8 mouse cellular contexts compared by ENCODE assay signal in the genomic region with DNA sequence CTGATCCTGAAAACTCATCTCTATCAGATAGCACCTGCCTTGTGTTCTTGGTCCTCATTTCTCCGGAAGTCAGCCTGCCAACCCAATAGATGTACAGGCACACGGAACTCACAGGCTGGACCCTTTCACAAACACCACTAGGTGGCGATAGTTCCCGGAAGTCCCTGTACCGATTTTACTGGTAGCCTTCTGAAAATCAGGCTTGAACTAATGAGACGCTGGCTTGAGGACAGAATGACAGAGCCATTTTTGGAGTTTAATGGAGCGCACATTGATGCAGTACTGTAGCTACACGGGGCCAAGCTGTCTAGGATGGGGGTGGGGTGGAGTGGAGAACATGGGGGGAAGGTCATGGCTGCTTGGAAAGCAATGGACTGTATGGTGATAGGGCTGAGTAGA. TPM values are rescaled to one million over a fixed set of nuclear protein-coding genes. Genes with fewer than 3 reads are reported as not detected.
DNase-seq lines count a peak whose midpoint lies in the region; ATAC-seq and TF ChIP-seq lines count a peak whose summit lies in the region.

No protein-coding gene starts in this region.

- intact Hi-C loops in heart, postnatal 36 days (cut with DNase I): no loop called here

- no peak for DNase-seq in heart, postnatal 36 days
- no peak for DNase-seq in G1E (ENCODE audit: low spot score)
- peak; percentile 83 for DNase-seq in embryonic facial prominence, embryonic 14.5 days (ENCODE audit: low spot score)
- peak; percentile 81 for DNase-seq in induced T-regulatory cell, adult 2 months (ENCODE audit: low read depth)
- DNase-seq in lung, postnatal 14 days: peak; percentile 50
- no peak for DNase-seq in adrenal gland, adult 18-20 months (ENCODE audit: low spot score in 2 of 2)

- peak; percentile 25 for TF ChIP-seq CTCF in G1E (IDR thresholded peaks at IDR 0.05; ENCODE audit: low read depth, low read length)

- no peak for ATAC-seq in heart, embryonic 13.5 days (ENCODE audit: extremely low read depth, insufficient number of reproducible peaks, low FRiP score, low TSS enrichment)
- no peak for ATAC-seq in G1E (ENCODE audit: extremely low read depth, insufficient number of reproducible peaks, low FRiP score, poor library complexity, severe bottlenecking)
- ATAC-seq in embryonic facial prominence, embryonic 14.5 days (ENCODE audit: low read depth): peak; percentile 38; the same call in 1 of the 2 replicates
- peak; percentile 30; the same call in 1 of the 2 replicates for ATAC-seq in stomach, embryonic 14.5 days (ENCODE audit: insufficient number of reproducible peaks, insufficient read depth, low FRiP score, low read depth)

- peak overlapping the region; percentile 53 for H3K4me3 ChIP-seq in heart, embryonic 13.5 days
- no peak overlapping the region for H3K4me3 ChIP-seq in G1E (ENCODE audit: low read depth, low read length)
- H3K4me3 ChIP-seq in embryonic facial prominence, embryonic 14.5 days (ENCODE audit: low read depth, low read length): peak overlapping the region; percentile 35
- peak overlapping the region; percentile 31 for H3K4me3 ChIP-seq in stomach, embryonic 14.5 days (ENCODE audit: low read depth, low read length)

- H3K9ac ChIP-seq in heart, embryonic 13.5 days: peak overlapping the region; percentile 73; the same call in 1 of the 2 replicates
- H3K9ac ChIP-seq in embryonic facial prominence, embryonic 14.5 days (ENCODE audit: low read depth, low read length): no peak overlapping the region
- no peak overlapping the region for H3K9ac ChIP-seq in stomach, embryonic 14.5 days (replicated peaks; ENCODE audit: low read depth, low read length)

- peak overlapping the region; percentile 86 for H3K4me2 ChIP-seq in heart, embryonic 13.5 days
- H3K4me2 ChIP-seq in embryonic facial prominence, embryonic 14.5 days (ENCODE audit: low read depth, low read length): peak overlapping the region; percentile 59
- H3K4me2 ChIP-seq in stomach, embryonic 14.5 days (replicated peaks; ENCODE audit: low read depth, low read length): peak overlapping the region; percentile 53

- no peaks in the 10 kb centered on the region for H3K9me3 ChIP-seq in heart, embryonic 13.5 days
- no peaks in the 10 kb centered on the region for H3K9me3 ChIP-seq in G1E (replicated peaks)
- H3K9me3 ChIP-seq in embryonic facial prominence, embryonic 14.5 days (ENCODE audit: control insufficient read depth, low read length): no peaks in the 10 kb centered on the region
- H3K9me3 ChIP-seq in stomach, embryonic 14.5 days (ENCODE audit: control insufficient read depth, low read depth, low read length): no peaks in the 10 kb centered on the region

- WGBS in heart, embryonic 13.5 days: 4% methylated on average over 8 of the region's 8 CpGs
- WGBS in embryonic facial prominence, embryonic 14.5 days: 5% methylated on average over 8 of the region's 8 CpGs
- 8% methylated on average over 8 of the region's 8 CpGs for WGBS in stomach, embryonic 14.5 days

- peaks cover 12% of the 10 kb centered on the region for H3K4me1 ChIP-seq in heart, embryonic 13.5 days
- peaks cover 6% of the 10 kb centered on the region; the same call in 1 of the 2 replicates for H3K4me1 ChIP-seq in G1E (ENCODE audit: insufficient read depth, low read depth, low read length)
- peaks cover 7% of the 10 kb centered on the region; the same call in 1 of the 2 replicates for H3K4me1 ChIP-seq in embryonic facial prominence, embryonic 14.5 days (ENCODE audit: control insufficient read depth, insufficient read depth, low read length)
- peaks cover 12% of the 10 kb centered on the region; the same call in 1 of the 2 replicates for H3K4me1 ChIP-seq in stomach, embryonic 14.5 days (ENCODE audit: control insufficient read depth, insufficient read depth, low read length)

- H3K36me3 ChIP-seq in heart, embryonic 13.5 days: no peaks in the 10 kb centered on the region
- no peaks in the 10 kb centered on the region for H3K36me3 ChIP-seq in G1E (replicated peaks)
- H3K36me3 ChIP-seq in embryonic facial prominence, embryonic 14.5 days (ENCODE audit: control insufficient read depth, insufficient read depth, low read length): no peaks in the 10 kb centered on the region
- H3K36me3 ChIP-seq in stomach, embryonic 14.5 days (ENCODE audit: control insufficient read depth, insufficient read depth, low read length): no peaks in the 10 kb centered on the region

- H3K27me3 ChIP-seq in heart, embryonic 13.5 days (replicated peaks): no peaks in the 10 kb centered on the region
- H3K27me3 ChIP-seq in G1E (ENCODE audit: insufficient read depth, low read length): peaks cover 12% of the 10 kb centered on the region
- no peaks in the 10 kb centered on the region for H3K27me3 ChIP-seq in embryonic facial prominence, embryonic 14.5 days (replicated peaks; ENCODE audit: control insufficient read depth, insufficient read depth, low read length)
- H3K27me3 ChIP-seq in stomach, embryonic 14.5 days (ENCODE audit: control insufficient read depth, insufficient read depth, low read length): no peaks in the 10 kb centered on the region

- H3K27ac ChIP-seq in heart, embryonic 13.5 days (replicated peaks): no peak overlapping the region
- H3K27ac ChIP-seq in embryonic facial prominence, embryonic 14.5 days (replicated peaks; ENCODE audit: low read depth, low read length): no peak overlapping the region
- H3K27ac ChIP-seq in stomach, embryonic 14.5 days (ENCODE audit: low read length): no peak overlapping the region

RNA-seq across cellular contexts. Expression of gene Chrna1, which starts 18.5 kb away (rescaled TPM):
- 0.15 and 0.37 TPM in 2 replicates for polyA plus RNA-seq in heart, embryonic 13.5 days (2015; fragmentation: Nextera tagmentation; extraction: Ambion mirVana)
- total RNA-seq in heart, postnatal 36 days (2021): not detected
- total RNA-seq in G1E (2014; fragmentation: Nextera tagmentation) (not detected in 2 replicates), G1E (2017) (0.11 and 0.12 TPM in 2 replicates)
- polyA plus RNA-seq in G1E (2012): not detected in 2 replicates
- polyA plus RNA-seq in embryonic facial prominence, embryonic 14.5 days (2014; fragmentation: Nextera tagmentation; extraction: Ambion mirVana): 25.9 and 26.2 TPM in 2 replicates
- 0.07 and 0.11 TPM in 2 replicates for polyA plus RNA-seq in stomach, embryonic 14.5 days (2014; fragmentation: Nextera tagmentation; extraction: Ambion mirVana)
- not detected for total RNA-seq in adrenal gland, adult 18-20 months (2021)

RNA-seq across cellular contexts. Expression of gene Wipf1, which starts 32.1 kb away (rescaled TPM):
- 4.0 and 5.0 TPM in 2 replicates for polyA plus RNA-seq in heart, embryonic 13.5 days (2015; fragmentation: Nextera tagmentation; extraction: Ambion mirVana)
- 10 to 100 TPM; 15.4 to 15.5 TPM for total RNA-seq in heart, postnatal 36 days (2021)
- 2.2 and 50.6 TPM in 2 replicates for total RNA-seq in G1E (2014; fragmentation: Nextera tagmentation)
- total RNA-seq in G1E (2017): 0.70 and 0.98 TPM in 2 replicates
- 7.1 and 9.1 TPM in 2 replicates for polyA plus RNA-seq in G1E (2012)
- polyA plus RNA-seq in embryonic facial prominence, embryonic 14.5 days (2014; fragmentation: Nextera tagmentation; extraction: Ambion mirVana): 21.5 and 23.5 TPM in 2 replicates
- 11.5 and 12.0 TPM in 2 replicates for polyA plus RNA-seq in stomach, embryonic 14.5 days (2014; fragmentation: Nextera tagmentation; extraction: Ambion mirVana)
- 10 to 100 TPM; 14.6 to 16.3 TPM for total RNA-seq in adrenal gland, adult 18-20 months (2021)

Comparison
In these comparisons a context has a peak if more than half of its experiments do, and no peak if none do; other contexts are left out.
1. ATAC-seq: peak in embryonic facial prominence, embryonic 14.5 days (single experiment) and stomach, embryonic 14.5 days (single experiment); none in heart, embryonic 13.5 days (single experiment) and G1E (single experiment).
2. DNase-seq: peak in embryonic facial prominence, embryonic 14.5 days (single experiment), induced T-regulatory cell, adult 2 months (single experiment) and lung, postnatal 14 days (single experiment); none in heart, postnatal 36 days (0 of 2), G1E (single experiment) and adrenal gland, adult 18-20 months (0 of 2).
3. RNA of gene Chrna1, which starts 18.5 kb away (polyA plus RNA-seq): 25.9 to 26.2 TPM in embryonic facial prominence, embryonic 14.5 days; 0.15 to 0.37 TPM in heart, embryonic 13.5 days, 0.07 to 0.11 TPM in stomach, embryonic 14.5 days and not detected in G1E; every median in the first group is over 10 times any median in the second.
4. Peak in every context shown above with its lines, with median percentiles within 50 percentile points of each other: H3K4me2 ChIP-seq.